Mouse (Mus musculus): ENCODE data around the gene Letm1.

DNA sequence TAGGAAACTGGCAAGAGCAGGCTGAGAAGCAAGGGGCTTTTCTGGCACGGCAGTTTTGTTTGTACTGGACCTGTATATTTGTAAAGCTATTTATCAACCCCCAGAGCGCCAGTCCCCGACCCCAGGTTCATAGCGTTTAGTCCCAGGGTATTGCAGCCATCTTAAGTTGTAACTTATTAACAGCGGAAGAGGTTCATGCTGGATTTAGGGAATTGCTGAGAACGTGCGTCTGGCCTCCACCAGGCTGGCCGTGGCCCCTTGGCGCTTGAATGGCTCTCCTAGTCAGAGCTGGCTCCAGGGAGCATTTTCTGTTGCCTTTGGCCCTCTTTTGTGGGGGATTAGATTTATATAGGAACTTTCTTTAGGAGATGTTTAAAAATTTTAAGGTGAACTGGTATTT is 46.4 kb downstream of the Letm1 start:
- TF ChIP-seq CTCF (IDR thresholded peaks at IDR 0.05) (no peak), EP300 (IDR thresholded peaks at IDR 0.05) (no peak)
